Mouse (Mus musculus): ENCODE data around the gene Slc25a26. TPM values are rescaled to one million over a fixed set of nuclear protein-coding genes. Genes with fewer than 3 reads are reported as not detected.

Gene Slc25a26
- polyA plus RNA-seq, 1 experiment from 2014 or later: 8.8 TPM

DNA sequence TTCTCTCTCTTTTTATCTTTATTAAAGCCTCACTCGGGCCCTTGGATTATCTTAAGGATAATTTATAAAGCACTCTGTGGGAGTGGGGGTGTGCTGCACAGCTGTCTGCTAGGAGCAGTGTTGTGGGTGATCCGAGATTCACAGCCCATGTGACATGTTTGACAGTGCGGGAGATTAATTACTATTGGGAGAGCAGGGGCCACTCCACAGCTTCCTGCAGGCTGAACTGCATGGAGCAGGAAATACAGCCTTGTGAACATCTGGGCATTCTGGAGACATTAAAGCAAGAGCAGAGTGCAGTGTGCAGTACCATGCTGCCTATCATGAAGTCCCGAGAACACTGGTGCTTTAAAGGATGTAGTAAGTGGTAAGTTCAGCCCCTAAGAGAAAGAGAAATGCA lies 92.6 kb downstream of the Slc25a26 start:
- 0 out of 2 replicates have a peak, but pooled peaks cover 2% of the 10 kb centered on the region for H3K9me3 ChIP-seq
- no peak for ATAC-seq (ENCODE audit: low FRiP score, low read depth)
- 36% methylated on average over 4 of the region's 4 CpGs for WGBS
- no peak overlapping the region for H3K9ac ChIP-seq (replicated peaks)
- H3K4me2 ChIP-seq (replicated peaks): no peak overlapping the region
- H3K27ac ChIP-seq (replicated peaks): no peak overlapping the region
- no peaks in the 10 kb centered on the region for H3K36me3 ChIP-seq
- H3K4me1 ChIP-seq: peaks cover 10% of the 10 kb centered on the region
- no peak overlapping the region for H3K4me3 ChIP-seq
- no peaks in the 10 kb centered on the region for H3K27me3 ChIP-seq

DNA sequence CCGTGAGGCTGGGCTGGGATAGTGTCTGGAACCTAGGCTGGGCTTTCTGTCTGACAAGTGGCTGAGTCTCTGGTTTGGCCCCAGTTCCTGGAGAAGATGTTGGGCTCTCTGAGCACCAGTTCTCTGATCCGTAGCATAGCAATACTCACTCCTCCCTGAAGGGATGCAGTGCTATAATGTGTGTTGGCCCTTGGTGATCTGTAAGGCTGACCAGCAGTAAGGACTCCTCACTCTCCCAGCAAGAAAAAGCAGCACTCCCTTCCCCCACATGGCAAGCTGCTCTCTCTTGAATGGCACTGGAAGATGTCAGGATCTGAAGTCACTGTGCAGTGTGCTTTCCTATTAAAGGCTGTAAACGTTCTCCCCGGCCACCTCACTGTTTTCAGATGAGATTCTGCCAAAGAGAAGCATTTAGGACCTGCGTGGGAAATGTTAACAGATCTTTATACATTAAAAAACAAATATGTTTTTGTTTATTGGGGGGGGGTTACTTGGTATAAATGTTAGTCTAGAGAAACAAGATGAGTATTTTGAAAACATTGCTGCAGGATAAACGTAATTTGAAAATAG lies 94.0 kb downstream of the Slc25a26 start:
- 85% methylated on average over 6 of the region's 6 CpGs for WGBS
- no peak for ATAC-seq (ENCODE audit: low FRiP score, low read depth)
- H3K4me1 ChIP-seq: peaks cover 10% of the 10 kb centered on the region
- no peak overlapping the region for H3K27ac ChIP-seq (replicated peaks)
- no peak overlapping the region for H3K4me2 ChIP-seq (replicated peaks)
- no peaks in the 10 kb centered on the region for H3K27me3 ChIP-seq
- no peaks in the 10 kb centered on the region for H3K36me3 ChIP-seq
- no peaks in the 10 kb centered on the region for H3K9me3 ChIP-seq
- no peak overlapping the region for H3K4me3 ChIP-seq
- H3K9ac ChIP-seq (replicated peaks): no peak overlapping the region

DNA sequence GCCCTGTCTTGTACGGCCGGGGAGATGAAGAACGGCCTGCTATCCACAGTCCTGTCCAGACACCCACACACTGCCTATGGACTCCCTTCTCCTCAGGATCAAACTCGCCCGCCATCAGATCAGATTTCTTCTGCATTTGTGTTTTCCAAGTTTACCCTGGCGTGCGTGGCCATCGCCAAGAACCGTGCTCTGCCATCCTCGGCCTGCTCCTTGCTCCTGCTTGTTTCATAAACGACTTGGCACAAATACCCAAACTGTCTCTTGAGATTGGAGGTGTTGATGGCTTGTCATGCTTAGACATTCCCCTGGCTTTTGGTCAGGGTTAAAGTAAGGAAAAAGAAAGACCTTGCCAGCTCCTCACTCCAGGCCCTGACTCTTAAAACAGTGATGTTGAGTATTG lies 94.6 kb downstream of the Slc25a26 start:
- Histone ChIP-seq H3K36me3 (no peaks in the 10 kb centered on the region), H3K27me3 (no peaks in the 10 kb centered on the region), H3K27ac (replicated peaks) (no peak overlapping the region), H3K9ac (replicated peaks) (no peak overlapping the region), H3K9me3 (no peaks in the 10 kb centered on the region), H3K4me2 (replicated peaks) (no peak overlapping the region), H3K4me1 (peaks cover 10% of the 10 kb centered on the region), H3K4me3 (no peak overlapping the region)
- WGBS: 91% methylated on average over 11 of the region's 11 CpGs
- ATAC-seq (ENCODE audit: low FRiP score, low read depth): no peak

- Histone ChIP-seq H3K27ac (replicated peaks) (no peak overlapping the region), H3K36me3 (0 out of 2 replicates have a peak, but pooled peaks cover under 1% of the 10 kb centered on the region), H3K27me3 (no peaks in the 10 kb centered on the region), H3K9ac (replicated peaks) (no peak overlapping the region), H3K9me3 (no peaks in the 10 kb centered on the region), H3K4me2 (replicated peaks) (no peak overlapping the region), H3K4me3 (no peak overlapping the region), H3K4me1 (peaks cover 10% of the 10 kb centered on the region)
- WGBS: 77% methylated on average over 5 of the region's 5 CpGs
- no peak for ATAC-seq (ENCODE audit: low FRiP score, low read depth)
These were observed 95.1 kb downstream of the Slc25a26 start for GRCm38 (mm10) chr6:94595206-94595605.

DNA sequence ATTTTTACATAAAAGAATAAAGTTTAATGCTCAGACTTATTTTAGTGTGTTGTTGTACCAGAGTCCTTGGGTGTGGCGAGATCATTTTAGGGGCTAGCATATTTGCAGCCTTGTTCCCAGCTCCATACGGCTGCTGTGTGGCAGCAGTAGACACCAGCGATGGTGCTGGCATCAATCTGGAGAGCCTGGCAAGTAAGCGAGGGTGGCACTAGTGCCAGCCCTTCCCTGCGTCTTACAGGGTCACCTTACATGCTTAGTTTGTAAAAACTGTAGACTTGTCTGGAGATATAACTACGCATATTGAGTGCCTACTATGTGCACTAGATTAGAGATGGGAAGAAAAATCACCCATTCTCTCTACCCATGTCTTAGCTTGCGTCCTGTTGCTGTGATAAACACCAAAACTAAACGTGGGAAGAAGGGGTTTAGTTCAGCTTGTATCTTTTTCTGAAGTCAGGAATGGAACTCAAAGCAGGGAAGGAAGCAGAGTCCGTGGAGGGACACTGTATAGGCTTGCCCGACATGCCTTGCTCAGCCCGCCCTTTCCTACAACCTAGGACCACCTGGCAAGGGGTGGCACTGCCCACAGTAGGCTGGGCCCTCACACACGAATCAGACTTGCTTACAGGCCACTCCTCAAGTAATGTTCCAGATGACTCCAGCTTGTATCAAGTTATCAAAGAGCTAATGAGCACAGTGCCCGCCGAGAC lies 96.1 kb downstream of the Slc25a26 start:
- no peak overlapping the region for H3K27ac ChIP-seq (replicated peaks)
- no peaks in the 10 kb centered on the region for H3K27me3 ChIP-seq
- H3K4me3 ChIP-seq: no peak overlapping the region
- H3K9ac ChIP-seq (replicated peaks): no peak overlapping the region
- 89% methylated on average over 14 of the region's 14 CpGs for WGBS
- H3K9me3 ChIP-seq: no peaks in the 10 kb centered on the region
- H3K4me1 ChIP-seq: peaks cover 10% of the 10 kb centered on the region
- no peak; the same call in 1 of the 2 replicates for ATAC-seq (ENCODE audit: low FRiP score, low read depth)
- H3K4me2 ChIP-seq (replicated peaks): no peak overlapping the region
- H3K36me3 ChIP-seq: 0 out of 2 replicates have a peak, but pooled peaks cover 9% of the 10 kb centered on the region

DNA sequence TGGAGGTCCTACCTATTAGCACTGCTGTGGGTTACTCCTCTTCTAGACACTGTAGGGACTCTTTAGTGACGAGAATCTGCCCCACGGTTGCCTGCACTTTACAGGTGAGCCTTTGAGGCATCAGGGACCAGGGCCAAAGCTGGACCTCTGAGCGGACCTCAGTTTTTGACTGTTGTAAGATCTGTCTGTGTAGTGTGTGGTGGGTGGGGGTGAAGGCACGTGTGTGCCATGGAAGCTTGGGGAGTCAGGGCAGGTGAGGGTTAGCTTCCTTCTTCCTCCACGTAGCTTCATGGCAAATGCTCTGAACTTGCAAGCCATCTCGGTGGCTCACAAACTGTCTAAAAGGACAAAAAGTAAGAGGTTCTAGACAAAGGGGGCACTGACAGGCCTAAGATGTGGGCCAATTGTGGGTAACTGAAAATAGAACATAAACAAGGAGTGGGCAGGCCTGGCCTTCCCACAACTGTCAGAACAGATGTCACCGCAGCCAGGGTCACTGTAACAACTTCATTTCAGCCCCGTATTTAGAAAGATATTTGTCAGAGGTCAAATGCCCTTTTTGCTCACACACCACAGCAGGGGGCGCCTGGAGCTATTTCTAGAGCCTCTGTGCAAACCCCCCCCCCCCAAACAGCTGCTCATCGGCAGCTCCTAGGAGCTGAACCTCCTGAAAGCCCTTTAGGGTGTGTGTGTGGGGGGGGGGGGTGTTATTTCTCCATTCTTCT lies 96.8 kb downstream of the Slc25a26 start:
- Histone ChIP-seq H3K4me1 (peaks cover 10% of the 10 kb centered on the region), H3K27ac (replicated peaks) (no peak overlapping the region), H3K9ac (replicated peaks) (no peak overlapping the region), H3K9me3 (no peaks in the 10 kb centered on the region), H3K27me3 (no peaks in the 10 kb centered on the region), H3K36me3 (0 out of 2 replicates have a peak, but pooled peaks cover 10% of the 10 kb centered on the region), H3K4me3 (no peak overlapping the region), H3K4me2 (replicated peaks) (no peak overlapping the region)
- WGBS: 57% methylated on average over 10 of the region's 10 CpGs
- 0 out of 2 replicates have a peak, but pooled peaks have one; percentile 23 for ATAC-seq (ENCODE audit: low FRiP score, low read depth)

- H3K27me3 ChIP-seq: no peaks in the 10 kb centered on the region
- no peak overlapping the region for H3K9ac ChIP-seq (replicated peaks)
- H3K9me3 ChIP-seq: no peaks in the 10 kb centered on the region
- no peak overlapping the region for H3K4me2 ChIP-seq (replicated peaks)
- H3K4me3 ChIP-seq: no peak overlapping the region
- H3K4me1 ChIP-seq: no peaks in the 10 kb centered on the region
- no peak for ATAC-seq (ENCODE audit: low FRiP score, low read depth)
- 94% methylated on average over 12 of the region's 12 CpGs for WGBS
- no peak overlapping the region for H3K27ac ChIP-seq (replicated peaks)
- peaks cover 19% of the 10 kb centered on the region; the same call in 1 of the 2 replicates for H3K36me3 ChIP-seq
These were observed 98.3 kb downstream of the Slc25a26 start for GRCm38 (mm10) chr6:94598421-94598820.

DNA sequence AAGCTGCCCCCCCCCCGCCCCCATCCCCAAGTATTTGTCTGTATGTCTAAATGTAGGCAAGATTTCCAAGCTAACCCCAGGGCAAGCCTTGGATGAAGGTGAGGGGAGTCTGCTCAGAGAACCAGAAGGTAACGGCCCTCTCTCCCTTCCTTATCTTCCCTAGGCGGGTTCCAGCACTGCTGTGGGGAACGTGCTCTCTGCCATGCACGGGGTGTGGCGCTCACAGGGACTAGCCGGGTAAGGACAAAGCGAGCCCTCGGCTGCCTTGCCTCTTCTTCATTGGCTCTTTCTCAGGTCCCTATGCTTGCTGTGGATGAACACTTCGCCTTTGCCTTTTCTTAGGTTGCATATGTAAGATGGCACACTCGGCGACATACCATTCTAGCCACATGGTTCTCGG lies 98.9 kb downstream of the Slc25a26 start:
- Histone ChIP-seq H3K27ac (replicated peaks) (no peak overlapping the region), H3K4me2 (replicated peaks) (no peak overlapping the region), H3K27me3 (no peaks in the 10 kb centered on the region), H3K4me1 (no peaks in the 10 kb centered on the region), H3K4me3 (no peak overlapping the region), H3K9me3 (no peaks in the 10 kb centered on the region), H3K36me3 (peaks cover 23% of the 10 kb centered on the region; the same call in 1 of the 2 replicates), H3K9ac (replicated peaks) (no peak overlapping the region)
- ATAC-seq (ENCODE audit: low FRiP score, low read depth): no peak
- WGBS: 93% methylated on average over 13 of the region's 13 CpGs

- H3K4me3 ChIP-seq: no peak overlapping the region
- ATAC-seq (ENCODE audit: low FRiP score, low read depth): no peak
- H3K4me1 ChIP-seq: no peaks in the 10 kb centered on the region
- no peaks in the 10 kb centered on the region for H3K9me3 ChIP-seq
- WGBS: 95% methylated on average over 5 of the region's 5 CpGs
- H3K27me3 ChIP-seq: no peaks in the 10 kb centered on the region
- no peak overlapping the region for H3K4me2 ChIP-seq (replicated peaks)
- peaks cover 34% of the 10 kb centered on the region for H3K36me3 ChIP-seq
- H3K9ac ChIP-seq (replicated peaks): no peak overlapping the region
- no peak overlapping the region; the same call in 1 of the 2 replicates for H3K27ac ChIP-seq (replicated peaks)
These were observed 101.0 kb downstream of the Slc25a26 start for GRCm38 (mm10) chr6:94601101-94601500.

DNA sequence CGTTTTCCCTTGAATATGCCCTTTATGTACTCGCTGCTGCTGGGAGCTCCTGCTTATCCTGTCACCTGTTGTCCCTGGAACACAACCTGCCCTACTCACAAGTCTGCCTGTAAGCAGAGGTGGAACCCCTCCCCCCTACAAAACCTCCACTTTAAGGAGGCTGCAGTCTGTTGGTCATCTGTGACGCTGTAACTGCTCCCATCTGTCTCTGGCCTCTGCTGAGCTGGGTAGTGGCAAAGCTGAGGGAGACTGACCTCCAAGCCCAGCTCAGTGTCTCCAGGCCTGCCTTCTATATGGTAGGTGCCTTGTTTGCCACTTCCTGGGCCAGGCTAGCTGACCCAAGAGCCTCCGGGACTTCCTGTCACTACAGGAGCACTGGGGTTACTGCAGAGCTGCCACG lies 101.7 kb downstream of the Slc25a26 start:
- H3K4me2 ChIP-seq (replicated peaks): no peak overlapping the region
- 68% methylated on average over 5 of the region's 5 CpGs for WGBS
- H3K9ac ChIP-seq (replicated peaks): no peak overlapping the region
- H3K27ac ChIP-seq (replicated peaks): no peak overlapping the region
- ATAC-seq (ENCODE audit: low FRiP score, low read depth): no peak
- H3K9me3 ChIP-seq: no peaks in the 10 kb centered on the region
- H3K36me3 ChIP-seq: peaks cover 41% of the 10 kb centered on the region
- no peaks in the 10 kb centered on the region for H3K4me1 ChIP-seq
- H3K4me3 ChIP-seq: no peak overlapping the region
- no peaks in the 10 kb centered on the region for H3K27me3 ChIP-seq

GRCm38 (mm10) chr6:94604072-94604471 lies 103.9 kb downstream of the Slc25a26 start:
- Histone ChIP-seq H3K4me3 (no peak overlapping the region), H3K4me1 (no peaks in the 10 kb centered on the region), H3K9ac (replicated peaks) (no peak overlapping the region), H3K36me3 (peaks cover 63% of the 10 kb centered on the region), H3K27me3 (no peaks in the 10 kb centered on the region), H3K27ac (replicated peaks) (no peak overlapping the region), H3K9me3 (no peaks in the 10 kb centered on the region), H3K4me2 (replicated peaks) (no peak overlapping the region)
- ATAC-seq (ENCODE audit: low FRiP score, low read depth): no peak
- WGBS: 51% methylated on average over 3 of the region's 3 CpGs

- H3K4me3 ChIP-seq: no peak overlapping the region
- H3K9me3 ChIP-seq: no peaks in the 10 kb centered on the region
- WGBS: 83% methylated on average over 2 of the region's 2 CpGs
- no peaks in the 10 kb centered on the region for H3K27me3 ChIP-seq
- no peaks in the 10 kb centered on the region for H3K4me1 ChIP-seq
- no peak for ATAC-seq (ENCODE audit: low FRiP score, low read depth)
- H3K9ac ChIP-seq (replicated peaks): no peak overlapping the region
- H3K27ac ChIP-seq (replicated peaks): no peak overlapping the region
- no peak overlapping the region for H3K4me2 ChIP-seq (replicated peaks)
- H3K36me3 ChIP-seq: peaks cover 68% of the 10 kb centered on the region
These were observed 104.4 kb downstream of the Slc25a26 start for GRCm38 (mm10) chr6:94604546-94604945.

Data from midbrain, embryonic 12.5 days (tissue).